Mouse (Mus musculus): ENCODE data around the gene Pgm2. TPM values are rescaled to one million over a fixed set of nuclear protein-coding genes. Genes with fewer than 3 reads are reported as not detected.
A peak's percentile ranks its signal among the peaks of the same experiment; 100 is the strongest.

The Pgm2 gene
- polyA plus RNA-seq, 1 experiment from 2014 or later: 18.1 TPM

DNA sequence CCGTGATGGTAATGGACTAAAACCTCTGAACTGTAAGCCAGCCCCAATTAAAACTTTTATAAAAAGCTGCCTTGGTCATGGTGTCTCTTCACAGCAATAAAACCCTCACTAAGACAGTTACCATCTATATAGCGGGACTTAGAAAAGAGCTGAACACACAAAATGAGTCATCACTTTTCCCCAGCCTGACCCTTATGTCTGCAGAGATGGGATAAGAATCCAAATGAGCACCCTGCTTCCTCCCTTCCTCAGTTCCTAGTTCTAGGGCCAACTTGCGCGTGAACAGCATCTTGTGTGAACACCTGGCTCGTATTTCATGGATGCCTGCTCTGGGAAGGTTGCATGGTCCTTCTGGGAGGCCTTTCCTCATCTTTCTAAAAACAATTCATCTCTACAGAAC is 39.7 kb upstream of the Pgm2 start:
- no peak overlapping the region for H3K27ac ChIP-seq (ENCODE audit: low read depth, low read length)
- 80% methylated on average over 5 of the region's 5 CpGs for WGBS (ENCODE audit: insufficient replicate concordance)
- H3K9ac ChIP-seq (ENCODE audit: low read depth, low read length): no peak overlapping the region
- no peaks in the 10 kb centered on the region for H3K36me3 ChIP-seq (ENCODE audit: control insufficient read depth, insufficient read depth, low read length)
- no peaks in the 10 kb centered on the region; the same call in 1 of the 2 replicates for H3K9me3 ChIP-seq (replicated peaks; ENCODE audit: control insufficient read depth, low read length)
- no peak overlapping the region for H3K4me3 ChIP-seq (ENCODE audit: low read depth, low read length)
- ATAC-seq (replicated peaks; ENCODE audit: insufficient number of reproducible peaks, low FRiP score, low TSS enrichment): no peak
- H3K27me3 ChIP-seq (ENCODE audit: control insufficient read depth, insufficient read depth, low read length): no peaks in the 10 kb centered on the region; the same call in none of the 2 replicates
- no peaks in the 10 kb centered on the region for H3K4me1 ChIP-seq (ENCODE audit: control insufficient read depth, insufficient read depth, low read length)
- H3K4me2 ChIP-seq: no peak overlapping the region

- ATAC-seq (replicated peaks; ENCODE audit: insufficient number of reproducible peaks, low FRiP score, low TSS enrichment): no peak
- H3K9me3 ChIP-seq (replicated peaks; ENCODE audit: control insufficient read depth, low read length): no peaks in the 10 kb centered on the region; the same call in 1 of the 2 replicates
- 86% methylated on average over 6 of the region's 6 CpGs for WGBS (ENCODE audit: insufficient replicate concordance)
- H3K27me3 ChIP-seq (ENCODE audit: control insufficient read depth, insufficient read depth, low read length): peaks cover 13% of the 10 kb centered on the region
- H3K27ac ChIP-seq (ENCODE audit: low read depth, low read length): no peak overlapping the region
- no peak overlapping the region for H3K4me2 ChIP-seq
- no peak overlapping the region for H3K4me3 ChIP-seq (ENCODE audit: low read depth, low read length)
- H3K9ac ChIP-seq (ENCODE audit: low read depth, low read length): no peak overlapping the region
- H3K36me3 ChIP-seq (ENCODE audit: control insufficient read depth, insufficient read depth, low read length): no peaks in the 10 kb centered on the region
- H3K4me1 ChIP-seq (ENCODE audit: control insufficient read depth, insufficient read depth, low read length): no peaks in the 10 kb centered on the region
Measured at GRCm38 (mm10) chr5:64056210-64056609, 36.5 kb upstream of the Pgm2 start.

GRCm38 (mm10) chr5:64060881-64061280 is 31.9 kb upstream of the Pgm2 start:
- peaks cover 30% of the 10 kb centered on the region for H3K27me3 ChIP-seq (ENCODE audit: control insufficient read depth, insufficient read depth, low read length)
- H3K36me3 ChIP-seq (ENCODE audit: control insufficient read depth, insufficient read depth, low read length): no peaks in the 10 kb centered on the region
- no peak overlapping the region for H3K27ac ChIP-seq (ENCODE audit: low read depth, low read length)
- WGBS (ENCODE audit: insufficient replicate concordance): 90% methylated on average over 8 of the region's 8 CpGs
- H3K4me3 ChIP-seq (ENCODE audit: low read depth, low read length): no peak overlapping the region
- ATAC-seq (replicated peaks; ENCODE audit: insufficient number of reproducible peaks, low FRiP score, low TSS enrichment): no peak
- peaks cover 13% of the 10 kb centered on the region for H3K4me1 ChIP-seq (ENCODE audit: control insufficient read depth, insufficient read depth, low read length)
- H3K9ac ChIP-seq (ENCODE audit: low read depth, low read length): no peak overlapping the region
- H3K4me2 ChIP-seq: no peak overlapping the region
- H3K9me3 ChIP-seq (replicated peaks; ENCODE audit: control insufficient read depth, low read length): no peaks in the 10 kb centered on the region

- Histone ChIP-seq H3K4me1 (ENCODE audit: control insufficient read depth, insufficient read depth, low read length) (peaks cover 13% of the 10 kb centered on the region), H3K36me3 (ENCODE audit: control insufficient read depth, insufficient read depth, low read length) (no peaks in the 10 kb centered on the region), H3K4me2 (no peak overlapping the region), H3K27me3 (ENCODE audit: control insufficient read depth, insufficient read depth, low read length) (peaks cover 30% of the 10 kb centered on the region), H3K4me3 (ENCODE audit: low read depth, low read length) (no peak overlapping the region), H3K9ac (ENCODE audit: low read depth, low read length) (no peak overlapping the region), H3K27ac (ENCODE audit: low read depth, low read length) (no peak overlapping the region), H3K9me3 (replicated peaks; ENCODE audit: control insufficient read depth, low read length) (no peaks in the 10 kb centered on the region)
- no peak for ATAC-seq (replicated peaks; ENCODE audit: insufficient number of reproducible peaks, low FRiP score, low TSS enrichment)
- 74% methylated on average over 7 of the region's 7 CpGs for WGBS (ENCODE audit: insufficient replicate concordance)
Measured at GRCm38 (mm10) chr5:64061643-64062042, 31.1 kb upstream of the Pgm2 start.

- Histone ChIP-seq H3K27ac (ENCODE audit: low read depth, low read length) (no peak overlapping the region), H3K4me2 (no peak overlapping the region), H3K27me3 (ENCODE audit: control insufficient read depth, insufficient read depth, low read length) (peaks cover 39% of the 10 kb centered on the region), H3K9ac (ENCODE audit: low read depth, low read length) (no peak overlapping the region), H3K9me3 (replicated peaks; ENCODE audit: control insufficient read depth, low read length) (no peaks in the 10 kb centered on the region), H3K4me1 (ENCODE audit: control insufficient read depth, insufficient read depth, low read length) (peaks cover 13% of the 10 kb centered on the region), H3K36me3 (ENCODE audit: control insufficient read depth, insufficient read depth, low read length) (no peaks in the 10 kb centered on the region), H3K4me3 (ENCODE audit: low read depth, low read length) (no peak overlapping the region)
- ATAC-seq (replicated peaks; ENCODE audit: insufficient number of reproducible peaks, low FRiP score, low TSS enrichment): no peak
- 69% methylated on average over 4 of the region's 4 CpGs for WGBS (ENCODE audit: insufficient replicate concordance)
Measured at GRCm38 (mm10) chr5:64062882-64063621, 29.7 kb upstream of the Pgm2 start.

DNA sequence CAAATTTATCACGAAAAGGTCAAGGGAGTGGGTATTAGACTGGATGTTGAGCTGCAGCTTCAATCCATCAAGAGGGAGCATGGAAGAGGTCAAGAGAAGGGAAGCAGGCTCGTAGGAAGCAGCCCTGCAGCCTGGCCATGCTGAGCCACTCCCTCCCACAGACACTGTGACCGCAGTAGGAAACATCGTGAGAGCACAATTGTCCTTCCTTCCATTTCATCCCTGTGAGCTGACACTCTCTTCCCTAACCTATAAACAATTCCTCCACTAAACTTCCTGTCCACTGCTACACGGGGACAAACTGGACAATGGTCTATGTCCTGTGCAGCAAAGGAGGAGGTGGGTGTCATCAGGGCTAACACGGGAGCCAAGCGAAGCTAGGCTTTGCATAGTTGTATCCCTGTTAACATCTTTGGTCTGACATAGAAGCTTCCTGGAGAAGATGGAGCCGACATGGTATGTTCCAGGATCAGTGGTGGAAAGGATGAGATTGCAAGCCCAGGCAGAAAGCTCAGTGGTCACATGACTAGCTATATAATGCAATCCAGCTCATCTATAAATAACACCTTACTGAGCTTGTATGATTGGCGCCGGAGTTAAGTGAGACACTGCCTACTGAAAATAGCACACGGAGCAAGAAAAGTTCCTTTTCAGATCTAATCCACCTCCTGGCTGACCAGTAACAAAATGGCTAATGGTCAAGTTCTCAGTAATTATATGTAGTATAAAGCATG is 29.0 kb upstream of the Pgm2 start:
- WGBS (ENCODE audit: insufficient replicate concordance): 59% methylated on average over 11 of the region's 11 CpGs
- H3K36me3 ChIP-seq (ENCODE audit: control insufficient read depth, insufficient read depth, low read length): no peaks in the 10 kb centered on the region
- H3K4me1 ChIP-seq (ENCODE audit: control insufficient read depth, insufficient read depth, low read length): peaks cover 13% of the 10 kb centered on the region
- peak overlapping the region; percentile 3; the same call in 1 of the 2 replicates for H3K4me2 ChIP-seq
- H3K4me3 ChIP-seq (ENCODE audit: low read depth, low read length): no peak overlapping the region
- peaks cover 44% of the 10 kb centered on the region for H3K27me3 ChIP-seq (ENCODE audit: control insufficient read depth, insufficient read depth, low read length)
- no peak overlapping the region for H3K9ac ChIP-seq (ENCODE audit: low read depth, low read length)
- no peaks in the 10 kb centered on the region for H3K9me3 ChIP-seq (replicated peaks; ENCODE audit: control insufficient read depth, low read length)
- H3K27ac ChIP-seq (ENCODE audit: low read depth, low read length): no peak overlapping the region
- ATAC-seq (replicated peaks; ENCODE audit: insufficient number of reproducible peaks, low FRiP score, low TSS enrichment): no peak

DNA sequence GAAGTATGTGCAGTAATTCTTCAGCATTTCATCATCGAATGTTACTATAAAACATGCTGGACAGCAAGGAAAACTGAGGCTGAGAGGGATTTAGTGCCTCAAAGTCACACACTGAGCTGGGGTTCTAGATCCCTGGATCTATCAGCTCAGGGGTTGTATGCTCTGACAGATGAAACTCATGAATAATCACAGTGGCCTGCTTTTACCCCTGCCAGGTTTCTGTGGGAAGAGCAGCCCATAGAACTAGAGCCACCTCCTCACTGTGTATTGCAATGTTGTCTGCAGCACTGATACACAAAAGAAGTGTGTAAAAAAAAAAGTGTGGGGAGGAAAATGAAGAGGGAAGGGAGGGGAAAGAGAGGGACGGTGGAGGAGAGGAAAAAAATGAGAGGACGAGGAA is 28.3 kb upstream of the Pgm2 start:
- Histone ChIP-seq H3K27ac (ENCODE audit: low read depth, low read length) (no peak overlapping the region), H3K36me3 (ENCODE audit: control insufficient read depth, insufficient read depth, low read length) (no peaks in the 10 kb centered on the region), H3K27me3 (ENCODE audit: control insufficient read depth, insufficient read depth, low read length) (peaks cover 45% of the 10 kb centered on the region), H3K4me3 (ENCODE audit: low read depth, low read length) (no peak overlapping the region), H3K4me2 (no peak overlapping the region), H3K9ac (ENCODE audit: low read depth, low read length) (no peak overlapping the region), H3K4me1 (ENCODE audit: control insufficient read depth, insufficient read depth, low read length) (peaks cover 13% of the 10 kb centered on the region), H3K9me3 (replicated peaks; ENCODE audit: control insufficient read depth, low read length) (no peaks in the 10 kb centered on the region)
- WGBS (ENCODE audit: insufficient replicate concordance): 71% methylated on average over 3 of the region's 3 CpGs
- no peak for ATAC-seq (replicated peaks; ENCODE audit: insufficient number of reproducible peaks, low FRiP score, low TSS enrichment)

DNA sequence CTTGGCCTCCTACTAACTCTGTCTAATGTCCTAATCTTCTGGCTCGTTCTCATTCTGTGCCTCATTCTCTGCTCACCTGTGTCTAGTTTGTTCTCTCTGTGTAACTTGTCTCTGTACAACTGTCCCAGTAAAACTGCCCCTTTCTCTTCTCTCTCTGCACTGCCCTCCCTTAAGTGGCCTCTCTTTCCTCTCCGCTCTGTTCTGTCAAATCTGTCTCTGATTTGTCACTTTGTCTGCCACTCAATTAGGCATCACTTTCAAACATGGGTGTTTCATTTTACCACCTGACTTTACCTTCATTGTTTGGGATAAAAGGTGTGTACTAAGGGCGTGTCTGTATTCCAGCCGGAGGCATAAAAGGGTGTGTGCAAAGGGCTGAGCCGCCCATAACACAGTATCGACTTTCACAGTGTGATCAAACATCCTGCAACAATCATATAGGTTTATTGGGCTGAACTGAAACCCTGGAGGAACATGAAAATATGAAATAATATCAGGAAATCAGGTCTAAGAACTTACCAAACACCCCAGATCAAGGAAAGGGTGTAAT is 27.2 kb upstream of the Pgm2 start:
- 74% methylated on average over 6 of the region's 6 CpGs for WGBS (ENCODE audit: insufficient replicate concordance)
- Histone ChIP-seq H3K4me2 (no peak overlapping the region), H3K4me3 (ENCODE audit: low read depth, low read length) (no peak overlapping the region), H3K27ac (ENCODE audit: low read depth, low read length) (no peak overlapping the region), H3K9me3 (replicated peaks; ENCODE audit: control insufficient read depth, low read length) (no peaks in the 10 kb centered on the region), H3K36me3 (ENCODE audit: control insufficient read depth, insufficient read depth, low read length) (no peaks in the 10 kb centered on the region), H3K4me1 (ENCODE audit: control insufficient read depth, insufficient read depth, low read length) (peaks cover 13% of the 10 kb centered on the region), H3K9ac (ENCODE audit: low read depth, low read length) (no peak overlapping the region), H3K27me3 (ENCODE audit: control insufficient read depth, insufficient read depth, low read length) (peaks cover 46% of the 10 kb centered on the region)
- ATAC-seq (replicated peaks; ENCODE audit: insufficient number of reproducible peaks, low FRiP score, low TSS enrichment): no peak
